Mouse (Mus musculus) neutrophil, adult 5-6 weeks (primary cell): ENCODE measurements around the gene Tomm20. TPM values are rescaled to one million over a fixed set of nuclear protein-coding genes. Genes with fewer than 3 reads are reported as not detected.
A peak's percentile ranks its signal among the peaks of the same experiment; 100 is the strongest.
"Not testable (repeated sequence)": the region's sequence is repeated elsewhere in the genome, so short reads cannot be mapped to it uniquely, and the experiment has no call there.

Experiments
- ATAC-seq: fragments of 151-379, 151-347 bp; 2 replicates; pipeline ENCODE4 v1.8.0; 2017; ENCODE audit warnings: mild to moderate bottlenecking, moderate TSS enrichment; ENCODE audit not compliant: insufficient number of reproducible peaks, poor library complexity, low FRiP score, severe bottlenecking; ENCODE audit errors: extremely low read depth
- total RNA-seq: library from RNA; stranded (forward); fragments of 200-1000 nt; gene quantifications from 2 replicates; pipeline ENCODE4 v1.2.3, GENCODE M21; 2017

Tomm20 gene
- total RNA-seq, 1 experiment from 2014 or later: 79.6 TPM

- no peak for ATAC-seq
Measured at GRCm38 (mm10) chr8:126901612-126902011, 44.0 kb downstream of the Tomm20 start.

- no peak for ATAC-seq
Measured at GRCm38 (mm10) chr8:126901049-126901448, 44.6 kb downstream of the Tomm20 start.

DNA sequence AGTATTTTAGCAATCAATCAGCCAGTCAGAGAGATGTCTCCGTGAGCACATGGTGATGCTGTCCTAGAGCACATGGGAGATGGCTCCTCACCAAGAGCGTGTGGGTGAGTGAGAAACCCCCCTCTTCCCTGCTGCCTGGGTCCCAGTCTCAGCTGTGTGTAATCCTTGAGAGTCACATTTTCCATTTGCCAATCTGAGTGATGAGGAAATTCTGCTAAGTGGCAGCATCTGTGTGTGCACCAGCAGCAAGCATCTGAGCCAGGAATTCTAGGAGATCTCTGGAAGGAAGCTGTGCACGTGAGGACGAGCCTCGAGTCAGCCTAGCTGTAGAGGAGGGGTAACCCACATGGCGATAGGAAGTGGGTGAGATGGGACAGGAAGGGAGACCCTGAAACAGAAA is 50.5 kb downstream of the Tomm20 start:
- no peak for ATAC-seq

- no peak for ATAC-seq
Measured at GRCm38 (mm10) chr8:126887639-126888006, 58.0 kb downstream of the Tomm20 start.

GRCm38 (mm10) chr8:126886741-126887638 is 58.7 kb downstream of the Tomm20 start:
- no peak for ATAC-seq

GRCm38 (mm10) chr8:126885554-126886485 is 59.8 kb downstream of the Tomm20 start:
- ATAC-seq: peak; percentile 68

GRCm38 (mm10) chr8:126884202-126884926 is 61.3 kb downstream of the Tomm20 start:
- ATAC-seq: no peak

DNA sequence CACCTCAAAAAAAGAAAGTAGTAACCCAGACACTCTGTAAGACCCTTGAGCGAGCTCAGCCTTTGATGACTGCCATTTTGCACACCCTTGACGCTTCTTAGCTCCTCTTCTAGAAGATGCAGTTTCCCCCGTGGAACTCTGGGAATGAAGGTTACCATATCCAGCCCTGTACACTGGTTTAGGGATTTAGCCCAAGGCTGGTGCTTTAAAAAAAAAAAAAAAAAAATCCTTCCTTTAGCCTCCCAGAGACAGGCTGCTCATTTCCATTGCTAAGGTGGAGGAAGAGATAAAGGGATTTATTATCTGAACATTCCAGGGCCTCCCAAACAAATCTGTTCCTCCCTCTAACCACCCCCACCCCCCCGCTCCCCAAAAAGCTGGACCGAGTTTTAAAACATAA is 61.9 kb downstream of the Tomm20 start:
- ATAC-seq: no peak

GRCm38 (mm10) chr8:126882586-126882985 is 63.1 kb downstream of the Tomm20 start:
- not testable (repeated sequence) for ATAC-seq

GRCm38 (mm10) chr8:126881641-126882140 is 64.0 kb downstream of the Tomm20 start:
- ATAC-seq: no peak

Other genes with a start within 250 kb of the Tomm20 start
- gene Rbm34, start 25.2 kb upstream of the Tomm20 start, total RNA-seq: 31.9 and 33.8 TPM in 2 replicates
- gene Pard3, start 118.0 kb upstream of the Tomm20 start, total RNA-seq: 0.61 and 0.93 TPM in 2 replicates